Mouse (Mus musculus) thymus, postnatal 36 days (tissue): ENCODE data around the gene Trappc12.
A peak's percentile ranks its signal among the peaks of the same experiment; 100 is the strongest.
"Not testable (repeated sequence)": the region's sequence is repeated elsewhere in the genome, so short reads cannot be mapped to it uniquely, and the experiment has no call there.

Source experiments
- DNase-seq, 2 experiments: peaks; one replicate each; pipeline ENCODE4 v3.0.0; 2022; ENCODE audit warnings: mixed read lengths in 2 of 2

Trappc12 gene

DNA sequence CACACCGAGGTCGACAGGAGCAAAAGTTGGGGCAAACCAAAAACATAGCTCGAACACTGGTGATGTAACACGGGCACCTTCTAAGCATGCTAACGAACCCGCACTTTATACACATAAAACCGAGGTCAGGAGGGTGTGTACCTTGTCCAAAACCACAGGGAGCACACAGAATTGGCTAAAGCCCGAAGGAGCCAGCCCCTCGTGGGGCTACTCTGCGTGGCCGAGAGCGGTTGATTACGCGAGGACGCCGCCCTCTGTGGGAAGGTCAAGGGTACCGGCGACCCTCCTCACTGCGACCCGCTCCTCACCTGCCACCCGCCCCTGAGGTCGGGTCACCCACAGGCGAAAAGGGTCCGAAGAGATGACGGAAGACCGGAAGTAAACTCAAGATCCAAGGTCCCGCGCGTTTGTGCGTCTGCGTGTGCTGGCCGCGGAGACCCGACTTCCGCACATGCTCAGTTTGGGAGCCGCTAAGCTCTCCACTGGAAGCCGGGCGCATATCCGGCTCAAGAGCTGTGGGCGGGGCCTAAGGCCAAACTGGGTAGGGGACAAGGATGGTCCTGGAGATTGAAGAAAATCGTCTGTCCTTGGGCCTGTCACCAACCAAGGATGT lies at the start of gene Trappc12:
Gene Trappc12 (minus strand): TSS at position 452 of the 613 bp plus-strand sequence.
- peak; percentile 84 to 89 for DNase-seq

DNA sequence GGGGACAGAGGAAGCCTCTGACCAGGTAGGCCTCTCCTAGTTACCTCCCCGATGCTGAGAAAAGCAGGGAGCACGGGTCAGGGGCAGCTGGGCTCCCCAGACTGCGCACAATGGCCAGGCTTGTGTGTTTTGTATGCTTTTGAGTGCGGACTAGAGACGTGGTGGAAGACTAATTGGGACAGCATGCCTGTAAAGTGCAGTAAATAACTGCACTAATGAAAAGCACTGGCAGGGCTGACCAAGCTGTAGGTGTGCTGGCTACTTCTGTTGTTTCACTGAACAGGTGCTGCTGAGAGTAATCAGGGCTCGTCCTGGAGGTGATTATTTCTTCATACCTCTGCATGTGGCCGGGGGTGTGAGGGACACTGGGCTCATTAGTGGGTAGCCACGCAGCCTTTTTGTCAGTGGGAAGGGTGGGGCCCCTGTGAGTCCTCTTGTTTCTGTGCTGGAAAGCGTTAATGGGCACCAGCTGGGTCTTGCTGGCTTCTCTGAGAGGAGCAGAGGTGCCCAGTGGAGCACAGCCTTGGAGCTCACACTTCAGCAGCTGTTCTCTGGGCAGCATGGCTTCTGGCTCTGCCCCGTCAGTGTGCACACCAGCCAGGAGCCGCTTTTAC lies 49.6 kb upstream of the Trappc12 start:
- no peak for DNase-seq

DNA sequence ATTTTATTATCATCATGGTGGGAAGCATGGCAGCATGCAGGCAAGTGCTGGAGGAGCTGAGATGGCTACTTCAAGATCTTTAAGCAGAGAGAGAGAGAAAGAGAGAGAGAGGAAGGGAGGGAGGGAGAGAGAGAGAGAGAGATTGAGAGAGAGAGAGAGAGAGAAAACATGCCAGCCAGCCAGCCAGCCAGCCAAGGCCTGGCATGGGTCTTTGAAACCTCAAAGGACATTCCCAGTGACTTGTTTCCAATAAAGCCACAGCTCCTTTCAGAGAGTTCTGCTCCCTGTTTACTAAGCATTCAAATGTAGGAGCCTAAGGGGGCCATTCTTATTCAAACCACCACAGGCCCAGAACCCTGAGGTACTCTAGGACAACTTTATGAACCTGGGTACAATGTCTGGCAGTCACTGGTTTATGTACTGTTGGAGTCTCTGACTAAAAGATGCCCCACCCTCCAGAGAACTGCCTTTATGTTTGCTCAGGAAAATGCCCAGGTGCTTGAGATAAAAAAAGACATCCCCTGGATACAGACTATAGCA lies 46.7 kb upstream of the Trappc12 start:
- DNase-seq: no peak

DNA sequence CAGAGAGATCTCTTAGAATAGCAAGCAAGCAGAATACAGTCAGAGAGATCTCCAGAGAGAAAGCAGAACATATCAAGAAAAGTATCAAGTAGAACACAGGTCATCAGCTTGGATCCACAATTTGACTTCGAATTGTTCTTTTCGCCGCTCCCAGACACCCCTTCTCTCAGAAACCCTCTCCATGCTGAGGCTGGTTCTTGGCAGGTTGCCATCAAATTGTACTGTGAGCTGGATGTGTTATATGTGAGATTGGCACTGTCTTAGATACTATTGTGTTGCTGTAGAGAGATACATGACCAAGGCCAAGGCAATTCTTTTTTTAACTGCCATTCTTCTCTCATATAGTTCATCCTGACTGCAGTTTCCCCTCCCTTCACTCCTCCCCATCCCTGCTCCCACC lies 44.8 kb upstream of the Trappc12 start:
- DNase-seq: no peak

DNA sequence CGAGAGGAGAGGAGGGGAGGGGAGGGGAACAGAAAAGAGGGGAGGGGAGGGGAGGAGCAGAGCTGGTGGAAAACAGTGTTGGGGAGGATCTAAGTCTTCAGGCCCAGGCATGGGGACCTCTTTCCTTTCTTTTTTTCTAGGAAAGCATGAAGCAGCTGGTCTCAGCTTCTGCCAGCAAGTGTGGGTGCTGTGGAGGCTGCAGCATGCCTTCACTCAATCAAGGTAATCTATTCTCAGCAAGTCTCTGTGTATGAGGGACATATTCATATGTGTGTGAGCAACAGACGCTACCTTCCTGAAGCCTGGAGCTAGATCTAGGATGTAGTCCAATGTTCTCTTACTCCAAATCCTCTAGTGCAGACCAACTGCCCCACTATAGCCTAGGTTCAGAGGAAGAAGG lies 43.4 kb upstream of the Trappc12 start:
- DNase-seq: no peak

DNA sequence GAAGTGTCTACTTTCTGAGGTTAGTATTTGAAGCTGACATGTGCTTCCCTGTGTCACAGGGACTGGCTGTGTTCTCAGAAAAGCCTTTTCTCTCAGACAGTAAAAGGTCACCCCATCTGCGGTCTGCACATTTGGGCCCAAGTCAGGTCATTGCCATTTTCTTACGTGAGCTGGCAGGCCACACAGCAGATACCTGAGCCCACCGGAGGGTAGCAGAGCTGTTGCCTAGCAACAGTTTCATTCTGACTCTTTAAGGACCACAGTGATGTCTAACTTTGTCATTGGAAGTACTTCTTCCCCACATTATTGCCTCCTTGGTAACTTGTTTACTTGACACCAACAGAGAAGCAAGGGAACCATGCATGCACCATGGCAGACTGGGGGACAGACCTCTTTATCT lies 42.3 kb upstream of the Trappc12 start:
- no peak for DNase-seq

DNA sequence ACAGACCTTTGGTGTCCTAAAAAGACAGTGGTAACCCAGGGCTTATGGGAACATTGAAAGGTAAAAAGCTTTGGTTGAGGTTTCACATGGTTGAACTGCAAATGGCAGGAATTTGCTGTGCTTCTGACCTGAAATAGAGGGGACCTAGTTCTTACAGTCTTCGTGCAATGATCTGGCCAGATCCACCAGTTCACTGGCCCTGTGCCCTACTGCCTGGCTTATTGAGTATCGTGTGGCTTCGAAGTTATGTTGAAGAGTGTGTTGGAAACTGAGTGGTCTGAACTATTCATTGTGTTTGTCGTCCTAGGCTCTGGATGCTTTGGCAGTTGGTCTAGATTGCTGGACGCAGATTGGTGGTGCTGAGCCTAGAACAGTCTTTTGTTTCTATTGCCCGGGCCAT lies 36.0 kb upstream of the Trappc12 start:
- DNase-seq: no peak

DNA sequence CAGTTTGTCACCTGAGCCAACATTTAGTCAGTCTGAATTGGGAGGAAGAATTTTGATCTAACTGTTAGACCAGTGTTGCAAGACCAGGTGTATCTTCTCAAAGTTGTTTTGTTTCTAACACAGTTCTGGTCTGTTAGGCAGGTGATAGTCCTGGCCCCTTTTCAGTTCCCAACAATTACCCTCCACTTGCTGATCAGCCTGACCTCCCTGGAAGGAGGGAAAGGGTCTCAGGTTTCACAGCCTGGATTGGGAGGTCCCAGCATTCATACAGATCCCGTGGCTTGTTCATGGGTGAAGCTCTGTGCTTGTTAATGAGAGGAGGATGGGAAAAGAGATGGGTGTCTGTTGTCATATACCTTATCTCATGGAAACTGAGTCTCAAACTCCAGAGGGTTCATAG lies 35.0 kb upstream of the Trappc12 start:
- DNase-seq: no peak

DNA sequence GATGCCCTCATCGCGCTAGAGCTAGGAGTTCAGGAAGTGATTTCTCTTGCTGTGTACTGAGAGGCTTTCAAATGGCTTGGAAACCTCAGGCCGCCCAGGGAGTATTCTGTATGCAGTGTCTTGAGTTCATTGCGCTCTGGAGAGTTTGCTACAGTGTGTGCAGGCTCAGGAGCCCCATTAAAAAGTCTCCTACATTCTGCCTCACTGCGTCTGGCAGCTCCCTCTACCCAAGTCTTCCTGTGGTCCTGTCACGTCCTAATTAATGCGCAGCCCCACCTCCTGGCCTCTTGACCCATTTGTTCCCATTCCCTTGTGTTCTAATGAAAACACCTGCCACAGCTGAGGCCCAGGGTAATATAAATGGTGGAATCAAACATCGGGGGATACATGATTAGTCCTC lies 34.6 kb upstream of the Trappc12 start:
- no peak for DNase-seq

DNA sequence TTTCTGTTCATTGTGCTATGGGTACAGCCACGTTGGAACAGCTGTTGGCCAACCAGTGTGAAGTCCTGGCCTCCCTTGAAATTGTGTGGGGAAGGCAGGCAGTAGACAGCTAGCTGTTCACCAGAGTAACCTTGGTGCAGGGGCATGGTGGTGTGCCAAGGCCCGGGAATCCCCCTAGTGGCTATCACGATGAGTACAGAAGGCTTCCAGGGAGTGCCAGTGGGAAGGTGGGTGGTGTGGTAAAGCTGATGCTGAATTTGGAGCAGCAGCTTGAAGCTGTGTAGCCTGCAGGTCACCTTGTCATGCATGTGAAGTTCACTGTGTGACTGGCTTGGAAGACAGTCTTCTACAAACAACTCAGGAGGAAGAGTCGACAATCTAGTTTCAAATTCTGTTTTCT lies 34.1 kb upstream of the Trappc12 start:
- peak; percentile 30 to 37 for DNase-seq

DNA sequence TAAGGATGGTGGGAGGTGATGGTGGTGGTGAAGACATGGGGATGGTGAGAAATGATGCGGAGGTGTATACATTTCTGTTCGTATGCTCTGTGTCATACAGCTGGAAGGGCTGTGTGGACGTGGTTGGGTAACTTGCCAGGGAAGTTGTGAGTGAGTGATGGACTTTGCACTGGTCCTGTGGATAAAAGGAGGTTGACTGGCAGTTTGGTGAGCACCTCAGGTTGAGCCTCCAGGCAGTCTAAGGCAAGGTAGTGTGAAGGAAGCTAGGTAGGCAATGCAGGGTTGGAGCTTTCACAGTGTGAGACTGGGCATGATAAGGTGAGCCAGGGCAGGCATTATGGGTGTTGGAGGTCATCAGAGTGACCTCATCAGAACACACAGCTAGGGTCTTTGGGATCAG lies 32.4 kb upstream of the Trappc12 start:
- no peak for DNase-seq

DNA sequence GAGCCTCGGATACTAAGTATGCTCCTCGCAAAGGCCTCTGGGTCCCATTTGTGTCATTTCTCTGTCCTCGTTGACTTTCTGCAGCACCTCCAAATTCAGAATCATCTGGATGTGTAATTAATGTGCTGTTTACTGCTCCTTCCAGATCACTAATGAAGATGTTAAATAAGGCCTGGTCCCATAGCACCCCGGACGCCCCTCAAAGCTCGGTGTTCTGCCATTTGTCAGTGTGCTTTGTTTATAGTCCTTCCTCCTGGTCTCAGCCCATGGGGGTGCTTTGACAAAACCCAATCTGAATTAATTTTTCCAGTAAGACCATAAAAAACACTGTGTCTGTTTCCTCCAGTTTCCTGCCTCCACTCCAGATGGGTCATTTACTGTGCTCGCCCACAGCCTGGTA lies 29.9 kb upstream of the Trappc12 start:
- no peak for DNase-seq

DNA sequence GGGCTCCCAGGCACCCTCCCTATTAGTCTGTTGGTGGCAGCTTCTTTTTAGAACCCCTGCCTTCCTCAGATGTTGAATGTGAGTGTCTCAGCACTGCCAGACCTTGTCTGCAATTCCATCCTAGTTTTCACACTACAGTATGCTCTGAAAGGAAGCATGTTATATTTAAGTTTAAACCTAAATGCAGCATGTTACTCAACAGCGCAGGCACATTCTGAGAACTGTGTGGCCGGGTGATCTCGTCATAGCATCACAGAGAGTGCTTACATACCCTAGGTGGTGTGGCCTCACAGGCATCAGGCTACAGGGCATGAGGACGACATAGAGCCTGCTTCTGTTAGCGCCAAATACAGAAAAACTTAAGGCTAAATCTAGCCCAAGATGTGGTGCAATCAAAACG lies 25.4 kb upstream of the Trappc12 start:
- no peak for DNase-seq

DNA sequence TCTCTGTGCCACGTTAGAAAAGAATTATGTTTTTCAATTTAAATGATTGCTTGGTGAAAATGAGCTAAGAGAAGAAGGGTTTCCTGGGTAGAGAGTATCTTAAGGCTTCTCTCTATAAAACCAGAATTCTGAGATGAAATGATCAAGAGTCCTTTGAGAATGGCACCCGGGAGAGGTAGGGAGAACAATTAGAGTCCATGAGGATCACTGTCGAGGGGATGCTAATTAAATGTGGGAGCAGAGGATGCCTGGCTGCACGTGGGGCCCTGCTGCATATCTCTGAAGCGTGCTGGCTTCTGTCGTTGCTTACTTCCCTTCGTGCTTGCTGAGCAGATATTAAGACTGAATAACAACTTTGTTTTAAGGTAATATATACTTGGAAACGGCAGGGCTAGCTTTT lies 24.8 kb upstream of the Trappc12 start:
- no peak for DNase-seq

DNA sequence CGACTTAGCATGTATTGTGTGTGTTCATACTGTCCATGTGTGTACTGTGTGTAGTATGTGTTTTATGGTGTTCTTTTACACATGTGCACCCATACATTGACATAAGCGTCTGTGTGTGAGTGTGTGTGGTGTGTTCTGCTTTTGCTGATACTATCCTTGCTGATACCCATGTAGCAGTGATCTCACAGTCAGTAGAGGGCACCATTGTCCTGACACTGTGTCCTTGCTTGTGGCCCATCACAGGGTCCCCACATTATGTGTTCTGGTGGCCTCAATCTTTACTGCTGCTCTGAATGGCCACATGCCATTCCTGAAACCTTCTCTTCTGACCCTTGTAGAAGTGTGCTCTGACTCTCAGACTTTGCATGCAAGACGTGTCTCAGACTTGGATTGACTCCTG lies 23.5 kb upstream of the Trappc12 start:
- no peak for DNase-seq

DNA sequence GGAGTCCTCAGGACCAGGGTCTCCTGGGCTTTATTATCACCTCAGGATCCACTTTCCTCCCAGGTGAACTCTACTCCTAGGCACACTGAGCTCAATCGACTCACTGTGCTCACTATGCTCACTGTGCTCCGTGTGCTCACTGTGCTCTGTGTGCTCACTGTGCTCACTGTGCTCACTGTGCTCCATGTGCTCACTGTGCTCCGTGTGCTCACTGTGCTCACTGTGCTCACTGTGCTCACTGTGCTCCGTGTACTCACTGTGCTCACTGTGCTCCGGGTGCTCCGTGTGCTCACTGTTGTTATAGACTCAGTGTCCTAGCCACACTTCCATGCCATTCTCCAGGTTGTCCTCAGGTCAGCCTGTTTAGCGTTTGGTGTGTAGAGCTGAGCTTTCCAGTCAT lies 19.7 kb upstream of the Trappc12 start:
- DNase-seq: no peak

DNA sequence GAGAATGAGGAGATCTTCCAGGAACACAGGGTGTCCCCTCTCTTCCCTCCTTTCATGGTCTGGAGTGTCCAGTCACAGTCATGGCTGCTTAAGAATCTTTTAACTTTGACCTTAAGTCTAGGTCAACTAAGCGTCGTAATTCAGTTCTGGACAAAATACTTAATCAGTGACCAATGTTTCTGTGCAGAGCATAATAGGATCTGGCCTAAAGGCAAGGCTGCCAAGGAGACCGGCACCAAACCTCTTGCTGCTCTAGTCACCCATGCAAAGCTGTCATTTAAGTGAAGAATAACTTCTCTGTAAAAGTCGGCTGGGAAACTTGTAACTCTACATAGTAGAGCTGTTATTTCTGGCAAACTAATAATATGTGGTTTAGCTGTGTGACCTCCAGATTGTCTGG lies 5.7 kb upstream of the Trappc12 start:
- no peak for DNase-seq

DNA sequence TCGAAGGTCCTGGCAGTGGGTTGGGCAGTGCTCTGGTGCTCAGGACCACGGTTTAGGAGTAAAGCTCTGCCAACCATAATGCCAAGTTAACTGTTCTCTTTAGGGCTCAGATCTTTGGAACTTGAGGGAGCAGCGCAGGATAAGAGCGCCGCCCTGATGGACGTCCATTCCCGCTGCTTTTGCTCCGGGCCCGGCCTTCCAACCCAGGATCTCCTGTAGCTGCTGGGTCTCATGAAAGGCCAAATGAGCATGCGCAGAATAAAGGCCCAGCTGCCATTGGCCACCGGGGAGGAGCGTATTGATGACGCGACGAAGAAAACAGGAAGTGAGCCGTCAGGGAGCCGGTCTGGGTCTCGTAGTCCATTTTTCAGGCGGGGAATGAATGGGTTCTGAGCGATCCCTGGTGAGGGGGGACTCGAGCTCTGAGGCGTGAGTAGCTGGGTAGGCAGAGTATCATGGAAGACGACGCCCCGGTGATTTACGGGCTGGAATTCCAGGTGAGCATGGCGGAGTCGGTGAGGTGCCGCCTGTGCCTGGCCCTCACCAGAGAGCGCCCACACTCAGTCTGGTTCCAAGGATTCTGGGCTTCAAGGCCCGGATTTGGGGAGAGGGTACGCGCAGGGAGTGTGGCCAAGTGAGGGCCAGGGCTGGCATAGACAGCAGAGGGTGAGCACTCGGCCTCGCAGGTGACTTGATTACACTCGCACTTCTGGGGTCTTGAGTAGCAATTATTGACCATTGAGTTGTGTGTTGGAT lies 1.4 kb upstream of the Trappc12 start, which contains the start of gene Eipr1:
Gene Eipr1 (plus strand): TSS at position 296 of the 756 bp plus-strand sequence.
- peak; percentile 77 to 87 for DNase-seq

DNA sequence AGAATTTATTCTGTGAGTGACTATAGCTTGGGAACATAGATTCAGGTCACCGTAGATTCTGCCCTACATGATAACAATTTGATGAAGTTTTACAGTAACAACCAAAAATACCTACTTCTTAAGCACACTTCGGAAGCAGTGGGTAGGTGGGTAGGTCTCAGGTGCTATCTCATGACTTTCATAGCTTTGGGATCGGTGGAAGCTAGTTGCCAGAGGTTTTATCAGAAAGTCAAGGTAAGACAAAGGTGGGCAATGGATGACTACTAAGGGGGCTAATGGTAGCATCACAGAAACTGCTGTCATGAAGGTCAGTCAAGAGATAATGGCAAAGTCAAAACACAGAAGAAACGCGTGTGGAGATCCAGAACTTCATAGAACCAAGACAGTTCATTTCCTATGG lies 604 bp upstream of the Trappc12 start:
- no peak for DNase-seq

DNA sequence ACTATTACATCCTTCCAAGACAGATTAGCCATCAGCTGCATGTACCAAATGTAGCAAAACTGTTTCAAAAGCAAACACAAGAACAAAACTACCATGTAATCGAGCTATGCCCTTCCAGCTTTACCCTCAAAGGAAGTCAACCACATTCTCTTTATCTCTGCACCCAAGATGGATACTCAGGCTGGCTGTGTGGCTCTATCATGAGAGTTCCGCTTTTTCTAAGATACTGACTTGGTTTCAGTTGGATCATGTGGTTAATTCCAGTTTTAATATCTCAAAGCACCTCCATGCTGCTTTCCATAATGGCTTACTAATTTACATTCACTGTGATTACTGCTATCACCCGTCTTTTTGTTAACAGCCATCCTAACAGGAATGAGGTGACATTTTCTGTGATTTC lies 6.9 kb downstream of the Trappc12 start:
- DNase-seq: no peak

DNA sequence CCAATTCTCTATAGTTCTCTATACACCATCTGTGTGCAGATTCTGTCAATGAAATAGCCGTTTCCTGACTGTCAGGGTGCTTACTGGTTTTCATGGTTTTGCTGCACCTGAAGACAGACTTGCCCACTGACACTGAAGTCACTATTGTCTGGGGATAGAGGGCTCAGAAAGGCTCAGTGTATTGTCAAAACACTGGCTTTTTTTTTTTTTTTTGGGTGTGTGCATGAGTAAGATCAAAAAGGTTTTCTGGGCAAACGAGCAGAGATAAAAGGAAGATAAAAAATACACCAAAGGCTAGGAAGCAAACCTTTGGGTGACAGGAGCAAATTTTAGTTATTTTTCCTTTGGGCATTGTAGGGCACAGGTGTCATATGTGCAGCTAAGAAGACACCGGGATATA lies 15.0 kb downstream of the Trappc12 start:
- no peak for DNase-seq

DNA sequence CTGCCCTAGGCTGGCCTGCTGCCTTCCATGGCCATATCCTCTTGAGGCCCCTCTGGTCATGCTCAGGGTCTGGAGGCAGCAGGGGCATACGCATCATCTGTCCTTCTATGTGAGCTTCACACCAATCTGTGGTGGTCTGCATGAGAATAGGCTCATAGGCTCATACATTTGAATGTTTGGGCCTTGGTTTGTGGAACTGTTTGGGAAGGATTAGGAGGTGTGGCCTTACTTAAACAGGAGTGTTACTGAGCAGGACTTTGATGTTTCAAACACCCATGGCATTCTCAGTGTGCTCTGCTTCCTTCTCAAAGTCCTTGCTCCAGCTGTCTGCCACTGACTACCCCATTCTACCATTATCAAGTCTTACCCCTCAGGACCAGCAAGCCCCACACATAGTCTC lies 16.0 kb downstream of the Trappc12 start:
- DNase-seq: no peak

DNA sequence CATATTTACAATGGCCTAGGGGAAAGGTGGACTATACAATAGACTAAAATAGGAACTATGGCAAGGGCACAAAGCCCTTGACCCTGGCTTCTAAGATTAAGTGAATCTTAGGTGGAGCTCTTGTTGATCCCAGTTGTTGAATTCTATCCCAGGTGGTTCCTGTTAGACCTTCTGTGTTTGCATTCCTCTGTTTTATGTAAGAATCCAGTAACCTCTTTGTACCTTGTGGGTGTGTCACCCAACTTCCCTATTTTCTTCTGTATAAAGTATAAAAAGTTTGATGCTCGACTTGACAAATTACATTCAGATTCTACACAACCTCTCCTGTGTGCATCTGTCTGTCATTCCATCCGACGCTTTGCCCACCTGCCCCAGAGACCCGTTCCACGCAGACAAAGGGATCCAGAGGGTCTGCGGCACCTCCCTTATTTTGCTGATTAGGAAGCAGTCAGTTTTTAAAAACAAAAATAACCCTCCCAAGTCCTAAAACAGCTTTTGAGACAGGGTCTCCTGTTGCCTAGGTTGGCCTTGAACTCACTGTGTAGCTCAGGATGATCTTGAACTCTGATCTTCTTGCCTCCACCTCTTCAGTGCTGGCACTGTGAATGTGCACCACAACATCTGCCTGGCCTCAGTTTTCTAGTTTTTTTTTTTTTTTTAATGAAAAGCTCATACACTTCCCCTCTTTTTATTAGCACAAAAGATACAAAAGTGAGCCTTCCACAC lies 16.6 kb downstream of the Trappc12 start:
- not testable (repeated sequence) for DNase-seq
